Mouse (Mus musculus) hindbrain, embryonic 15.5 days (tissue): ENCODE data around the gene Olfr1111. TPM values are rescaled to one million over a fixed set of nuclear protein-coding genes. Genes with fewer than 3 reads are reported as not detected.
"Not testable (repeated sequence)": the region's sequence is repeated elsewhere in the genome, so short reads cannot be mapped to it uniquely, and the experiment has no call there.

Source experiments
- ATAC-seq: fragments of 200-750 bp; cut with Nextera tagmentation; 2 replicates; pipeline ENCODE4 v1.8.0; 2017; ENCODE audit warnings: low read depth, moderate number of reproducible peaks, moderate TSS enrichment; ENCODE audit not compliant: low FRiP score
- H3K27ac ChIP-seq: fragments of 300-500 bp; sonication (generic); replicated peaks from 2 replicates; pipeline ENCODE4 v1.5.1; 2015; ENCODE audit warnings: mild to moderate bottlenecking, inconsistent platforms
- H3K27me3 ChIP-seq: fragments of 300-500 bp; sonication (generic); 2 replicates; pipeline ENCODE4 v1.6.1; 2015; ENCODE audit warnings: control low read depth, inconsistent platforms
- H3K36me3 ChIP-seq: fragments of 300-500 bp; sonication (generic); 2 replicates; pipeline ENCODE4 v1.6.1; 2015; ENCODE audit warnings: control low read depth, inconsistent platforms
- H3K4me1 ChIP-seq: fragments of 300-500 bp; sonication (generic); replicated peaks from 2 replicates; pipeline ENCODE4 v1.6.1; 2015; ENCODE audit warnings: control low read depth, inconsistent platforms
- H3K4me2 ChIP-seq: fragments of 300-500 bp; sonication (generic); 2 replicates; pipeline ENCODE4 v1.6.1; 2015; ENCODE audit warnings: moderate library complexity, mild to moderate bottlenecking, inconsistent platforms
- H3K4me3 ChIP-seq: fragments of 300-500 bp; sonication (generic); 2 replicates; pipeline ENCODE4 v1.5.1; 2015; ENCODE audit warnings: mild to moderate bottlenecking, inconsistent platforms
- H3K9ac ChIP-seq: fragments of 300-500 bp; sonication (generic); 2 replicates; pipeline ENCODE4 v1.6.1; 2015; ENCODE audit warnings: inconsistent platforms
- H3K9me3 ChIP-seq: fragments of 300-500 bp; sonication (generic); 2 replicates; pipeline ENCODE4 v1.6.1; 2016; ENCODE audit warnings: control low read depth, inconsistent platforms
- WGBS: fragments of 180-500 bp; shearing (Covaris S2); methylation state at CpG from one replicate; pipeline ENCODE4 v1.1.7; 2015; 5-methylcytosine and 5-hydroxymethylcytosine counted together
- polyA plus RNA-seq: library from polyadenylated mRNA; unstranded; fragments of >200 nt; fragmentation: Nextera tagmentation; extraction: Ambion mirVana; gene quantifications from 2 replicates; pipeline ENCODE4 v1.2.1, GENCODE M21; 2015

The Olfr1111 gene
- not detected in 2 replicates for polyA plus RNA-seq

GRCm38 (mm10) chr2:87152524-87152923 lies at the start of gene Olfr1111:
Gene Olfr1111 (minus strand): TSS chr2:87152624.
- Histone ChIP-seq H3K27me3 (no peaks in the 10 kb centered on the region), H3K9me3 (no peaks in the 10 kb centered on the region), H3K4me2 (no peak within 1 kb of the TSS), H3K27ac (no peak within 1 kb of the TSS), H3K9ac (no peak within 1 kb of the TSS), H3K4me1 (no peaks in the 10 kb centered on the region), H3K4me3 (no peak within 1 kb of the TSS), H3K36me3 (no peaks in the 10 kb centered on the region)
- no peak for ATAC-seq

- H3K27me3 ChIP-seq, result no peaks in the 10 kb centered on the region
- ATAC-seq, result no peak
- no peaks in the 10 kb centered on the region for H3K4me1 ChIP-seq
- H3K27ac ChIP-seq, result no peak within 1 kb of the TSS
- no peak within 1 kb of the TSS for H3K4me3 ChIP-seq
- no peaks in the 10 kb centered on the region for H3K36me3 ChIP-seq
- 95% methylated on average over 1 of the region's 1 CpGs for WGBS
- H3K9ac ChIP-seq, result no peak within 1 kb of the TSS
- H3K9me3 ChIP-seq, result no peaks in the 10 kb centered on the region
- H3K4me2 ChIP-seq, result no peak within 1 kb of the TSS
These were observed 35.1 kb upstream of the Olfr1111 start, which contains the start of gene Olfr1112 for GRCm38 (mm10) chr2:87187498-87187897. Gene Olfr1112 (plus strand): TSS chr2:87187798.

GRCm38 (mm10) chr2:87167731-87168130 lies 15.3 kb upstream of the Olfr1111 start:
- 92% methylated on average over 2 of the region's 2 CpGs for WGBS
- not testable (repeated sequence) for H3K9me3 ChIP-seq, H3K27ac ChIP-seq, H3K27me3 ChIP-seq, H3K4me2 ChIP-seq, H3K4me3 ChIP-seq, H3K36me3 ChIP-seq, H3K9ac ChIP-seq, H3K4me1 ChIP-seq, ATAC-seq

GRCm38 (mm10) chr2:87140200-87140599 lies 12.2 kb downstream of the Olfr1111 start, which contains the start of gene Olfr1110:
Gene Olfr1110 (minus strand): TSS chr2:87140300.
- H3K9ac ChIP-seq, result no peak within 1 kb of the TSS
- ATAC-seq, result no peak
- H3K4me3 ChIP-seq, result no peak within 1 kb of the TSS
- no peak within 1 kb of the TSS for H3K4me2 ChIP-seq
- no peak within 1 kb of the TSS for H3K27ac ChIP-seq
- H3K36me3 ChIP-seq, result no peaks in the 10 kb centered on the region
- 88% methylated on average over 1 of the region's 1 CpGs for WGBS
- no peaks in the 10 kb centered on the region for H3K27me3 ChIP-seq
- no peaks in the 10 kb centered on the region for H3K9me3 ChIP-seq
- H3K4me1 ChIP-seq, result no peaks in the 10 kb centered on the region

GRCm38 (mm10) chr2:87114467-87114866 lies 38.0 kb downstream of the Olfr1111 start, which contains the start of gene Olfr259:
Gene Olfr259 (minus strand): TSS chr2:87114567.
- Histone ChIP-seq H3K36me3 (no peaks in the 10 kb centered on the region), H3K4me3 (no peak within 1 kb of the TSS), H3K4me1 (no peaks in the 10 kb centered on the region), H3K9ac (no peak within 1 kb of the TSS), H3K27me3 (no peaks in the 10 kb centered on the region), H3K9me3 (no peaks in the 10 kb centered on the region), H3K27ac (no peak within 1 kb of the TSS), H3K4me2 (no peak within 1 kb of the TSS)
- no peak for ATAC-seq

Other genes with a start within 250 kb of the Olfr1111 start
- gene Olfr1098, start 228.1 kb downstream of the Olfr1111 start, polyA plus RNA-seq, result not detected in 2 replicates
- gene Olfr1099, start 191.9 kb downstream of the Olfr1111 start, polyA plus RNA-seq, result not detected in 2 replicates
- gene Olfr1100, start 172.7 kb downstream of the Olfr1111 start, polyA plus RNA-seq, result not detected in 2 replicates
- not detected in 2 replicates for gene Olfr1101, start 161.4 kb downstream of the Olfr1111 start, polyA plus RNA-seq
- not detected in 2 replicates for gene Olfr1102, start 154.2 kb downstream of the Olfr1111 start, polyA plus RNA-seq
- gene Olfr1104, start 125.5 kb downstream of the Olfr1111 start, polyA plus RNA-seq, result not detected in 2 replicates
- not detected in 2 replicates for gene Olfr1105, start 116.1 kb downstream of the Olfr1111 start, polyA plus RNA-seq
- not detected in 2 replicates for gene Olfr1106, start 100.4 kb downstream of the Olfr1111 start, polyA plus RNA-seq
- not detected in 2 replicates for gene Olfr1107, start 76.8 kb downstream of the Olfr1111 start, polyA plus RNA-seq
- gene Olfr1109, start 56.6 kb downstream of the Olfr1111 start, polyA plus RNA-seq, result not detected in 2 replicates
- gene Olfr259, start 38.1 kb downstream of the Olfr1111 start, polyA plus RNA-seq, result not detected in 2 replicates
- not detected in 2 replicates for gene Olfr1110, start 12.3 kb downstream of the Olfr1111 start, polyA plus RNA-seq
- gene Olfr1112, start 35.2 kb upstream of the Olfr1111 start, polyA plus RNA-seq, result not detected in 2 replicates
- not detected in 2 replicates for gene Olfr1113, start 56.3 kb upstream of the Olfr1111 start, polyA plus RNA-seq
- not detected in 2 replicates for gene Olfr1115, start 95.4 kb upstream of the Olfr1111 start, polyA plus RNA-seq
- not detected in 2 replicates for gene Olfr1116, start 114.9 kb upstream of the Olfr1111 start, polyA plus RNA-seq
- gene Olfr1118, start 155.0 kb upstream of the Olfr1111 start, polyA plus RNA-seq, result not detected in 2 replicates
- not detected in 2 replicates for gene Olfr1120, start 202.2 kb upstream of the Olfr1111 start, polyA plus RNA-seq
- not detected in 2 replicates for gene Olfr1121, start 217.3 kb upstream of the Olfr1111 start, polyA plus RNA-seq
- not detected in 2 replicates for gene Olfr1122, start 233.2 kb upstream of the Olfr1111 start, polyA plus RNA-seq